Mouse (Mus musculus): ENCODE results near the gene Nup188. TPM values are rescaled to one million over a fixed set of nuclear protein-coding genes. Genes with fewer than 3 reads are reported as not detected.
A peak's percentile ranks its signal among the peaks of the same experiment; 100 is the strongest.

Nup188 gene
- polyA plus RNA-seq, 1 experiment: 16.5 TPM

GRCm38 (mm10) chr2:30262840-30263441 lies 23.3 kb upstream of the Nup188 start:
- no peak for TF ChIP-seq POLR2A (IDR thresholded peaks at IDR 0.05; ENCODE audit: extremely low read depth, insufficient read depth, low read length)
- TF ChIP-seq CTCF (IDR thresholded peaks at IDR 0.05; ENCODE audit: extremely low read depth, insufficient read depth, low read length): no peak
- Histone ChIP-seq H3K4me1 (ENCODE audit: control insufficient read depth, insufficient read depth, low read length) (peaks cover 8% of the 10 kb centered on the region), H3K4me3 (ENCODE audit: insufficient read depth, low read length) (no peak overlapping the region), H3K27ac (ENCODE audit: insufficient read depth, low read length) (peak overlapping the region; percentile 13)

- H3K4me3 ChIP-seq (ENCODE audit: insufficient read depth, low read length): no peak overlapping the region
- peak overlapping the region; percentile 13; the same call in 1 of the 2 replicates for H3K27ac ChIP-seq (ENCODE audit: insufficient read depth, low read length)
- TF ChIP-seq CTCF (IDR thresholded peaks at IDR 0.05; ENCODE audit: extremely low read depth, insufficient read depth, low read length) (no peak), POLR2A (IDR thresholded peaks at IDR 0.05; ENCODE audit: extremely low read depth, insufficient read depth, low read length) (no peak)
- peaks cover 8% of the 10 kb centered on the region for H3K4me1 ChIP-seq (ENCODE audit: control insufficient read depth, insufficient read depth, low read length)
Measured at GRCm38 (mm10) chr2:30263811-30264210, 22.4 kb upstream of the Nup188 start.

GRCm38 (mm10) chr2:30264671-30265519 lies 21.3 kb upstream of the Nup188 start:
- TF ChIP-seq POLR2A (IDR thresholded peaks at IDR 0.05; ENCODE audit: extremely low read depth, insufficient read depth, low read length) (no peak), CTCF (IDR thresholded peaks at IDR 0.05; ENCODE audit: extremely low read depth, insufficient read depth, low read length) (no peak)
- H3K27ac ChIP-seq (ENCODE audit: insufficient read depth, low read length): peak overlapping the region; percentile 91
- no peak overlapping the region for H3K4me3 ChIP-seq (ENCODE audit: insufficient read depth, low read length)
- H3K4me1 ChIP-seq (ENCODE audit: control insufficient read depth, insufficient read depth, low read length): peaks cover 6% of the 10 kb centered on the region

- peaks cover 6% of the 10 kb centered on the region for H3K4me1 ChIP-seq (ENCODE audit: control insufficient read depth, insufficient read depth, low read length)
- peak within 1 kb of the TSS; percentile 91 for H3K27ac ChIP-seq (ENCODE audit: insufficient read depth, low read length)
- TF ChIP-seq POLR2A (IDR thresholded peaks at IDR 0.05; ENCODE audit: extremely low read depth, insufficient read depth, low read length) (no peak), CTCF (IDR thresholded peaks at IDR 0.05; ENCODE audit: extremely low read depth, insufficient read depth, low read length) (no peak)
- H3K4me3 ChIP-seq (ENCODE audit: insufficient read depth, low read length): no peak within 1 kb of the TSS
Measured at GRCm38 (mm10) chr2:30265767-30266253, 20.4 kb upstream of the Nup188 start, which contains the start of gene Phyhd1. TSS of gene Phyhd1 (plus strand) at chr2:30266203.

- TF ChIP-seq CTCF (IDR thresholded peaks at IDR 0.05; ENCODE audit: extremely low read depth, insufficient read depth, low read length): no peak
- no peak for TF ChIP-seq POLR2A (IDR thresholded peaks at IDR 0.05; ENCODE audit: extremely low read depth, insufficient read depth, low read length)
- Histone ChIP-seq H3K27ac (ENCODE audit: insufficient read depth, low read length) (peak overlapping the region; percentile 91), H3K4me1 (ENCODE audit: control insufficient read depth, insufficient read depth, low read length) (peaks cover 6% of the 10 kb centered on the region), H3K4me3 (ENCODE audit: insufficient read depth, low read length) (no peak overlapping the region)
Measured at GRCm38 (mm10) chr2:30266392-30266941, 19.7 kb upstream of the Nup188 start.

- no peak overlapping the region for H3K4me3 ChIP-seq (ENCODE audit: insufficient read depth, low read length)
- H3K4me1 ChIP-seq (ENCODE audit: control insufficient read depth, insufficient read depth, low read length): peaks cover 6% of the 10 kb centered on the region
- TF ChIP-seq CTCF (IDR thresholded peaks at IDR 0.05; ENCODE audit: extremely low read depth, insufficient read depth, low read length): no peak
- no peak for TF ChIP-seq POLR2A (IDR thresholded peaks at IDR 0.05; ENCODE audit: extremely low read depth, insufficient read depth, low read length)
- H3K27ac ChIP-seq (ENCODE audit: insufficient read depth, low read length): 0 out of 2 replicates have a peak overlapping the region, but pooled peaks have one; percentile 91
Measured at GRCm38 (mm10) chr2:30267466-30267865, 18.7 kb upstream of the Nup188 start.

GRCm38 (mm10) chr2:30268371-30268770 lies 17.8 kb upstream of the Nup188 start:
- TF ChIP-seq POLR2A (IDR thresholded peaks at IDR 0.05; ENCODE audit: extremely low read depth, insufficient read depth, low read length) (no peak), CTCF (IDR thresholded peaks at IDR 0.05; ENCODE audit: extremely low read depth, insufficient read depth, low read length) (no peak)

GRCm38 (mm10) chr2:30269241-30269990 lies 16.8 kb upstream of the Nup188 start:
- peak overlapping the region; percentile 29 for H3K27ac ChIP-seq (ENCODE audit: insufficient read depth, low read length)

More at GRCm38 (mm10) chr2:30268371-30268770, 17.8 kb upstream of the Nup188 start:
- H3K4me1 ChIP-seq (ENCODE audit: control insufficient read depth, insufficient read depth, low read length): peaks cover 4% of the 10 kb centered on the region; the same call in 1 of the 2 replicates
- no peak overlapping the region for H3K4me3 ChIP-seq (ENCODE audit: insufficient read depth, low read length)
- 0 out of 2 replicates have a peak overlapping the region, but pooled peaks have one; percentile 41 for H3K27ac ChIP-seq (ENCODE audit: insufficient read depth, low read length)

More at GRCm38 (mm10) chr2:30269241-30269990, 16.8 kb upstream of the Nup188 start:
- H3K4me3 ChIP-seq (ENCODE audit: insufficient read depth, low read length): no peak overlapping the region
- TF ChIP-seq CTCF (IDR thresholded peaks at IDR 0.05; ENCODE audit: extremely low read depth, insufficient read depth, low read length) (no peak), POLR2A (IDR thresholded peaks at IDR 0.05; ENCODE audit: extremely low read depth, insufficient read depth, low read length) (no peak)
- peaks cover 4% of the 10 kb centered on the region; the same call in 1 of the 2 replicates for H3K4me1 ChIP-seq (ENCODE audit: control insufficient read depth, insufficient read depth, low read length)
